Mouse (Mus musculus) embryonic facial prominence, embryonic 14.5 days (tissue): ENCODE results near the gene Tldc2. TPM values are rescaled to one million over a fixed set of nuclear protein-coding genes. Genes with fewer than 3 reads are reported as not detected.
A peak's percentile ranks its signal among the peaks of the same experiment; 100 is the strongest.

Experiments
- ATAC-seq: fragments of 200-750 bp; cut with Nextera tagmentation; 2 replicates; pipeline ENCODE4 v1.8.0; 2017; ENCODE audit warnings: low read depth, moderate number of reproducible peaks, moderate TSS enrichment
- DNase-seq: peaks from one replicate; pipeline ENCODE4 v3.0.0-alpha.2; 2015; ENCODE audit warnings: low spot score
- H3K27ac ChIP-seq: fragments of 300-500 bp; sonication (generic); replicated peaks from 2 replicates; pipeline ENCODE4 v1.5.1; 2014; ENCODE audit warnings: low read depth, mild to moderate bottlenecking, low read length, moderate library complexity
- H3K27me3 ChIP-seq: fragments of 300-500 bp; sonication (generic); replicated peaks from 2 replicates; pipeline ENCODE4 v1.6.1; 2014; ENCODE audit warnings: low read length; ENCODE audit not compliant: control insufficient read depth, insufficient read depth
- H3K36me3 ChIP-seq: fragments of 300-500 bp; sonication (generic); 2 replicates; pipeline ENCODE4 v1.6.1; 2014; ENCODE audit warnings: low read length, mixed read lengths; ENCODE audit not compliant: control insufficient read depth, insufficient read depth
- H3K4me1 ChIP-seq: fragments of 300-500 bp; sonication (generic); 2 replicates; pipeline ENCODE4 v1.6.1; 2014; ENCODE audit warnings: antibody characterized with exemption, low read length; ENCODE audit not compliant: control insufficient read depth, insufficient read depth
- H3K4me2 ChIP-seq: fragments of 300-500 bp; sonication (generic); 2 replicates; pipeline ENCODE4 v1.6.1; 2014; ENCODE audit warnings: low read depth, mild to moderate bottlenecking, low read length, moderate library complexity, mixed read lengths
- H3K4me3 ChIP-seq: fragments of 300-500 bp; sonication (generic); 2 replicates; pipeline ENCODE4 v1.5.1; 2014; ENCODE audit warnings: low read depth, mild to moderate bottlenecking, low read length
- H3K9ac ChIP-seq: fragments of 300-500 bp; sonication (generic); 2 replicates; pipeline ENCODE4 v1.6.1; 2014; ENCODE audit warnings: low read depth, mild to moderate bottlenecking, low read length, moderate library complexity, mixed read lengths
- H3K9me3 ChIP-seq: fragments of 300-500 bp; sonication (generic); 2 replicates; pipeline ENCODE4 v1.6.1; 2016; ENCODE audit warnings: low read length; ENCODE audit not compliant: control insufficient read depth
- WGBS: fragments of 180-500 bp; shearing (Covaris S2); extraction: QIAGEN DNeasy Blood & Tissue Kit; methylation state at CpG from one replicate; pipeline ENCODE4 v1.1.7; 2014; 5-methylcytosine and 5-hydroxymethylcytosine counted together
- polyA plus RNA-seq: library from polyadenylated mRNA; unstranded; fragments of >200 nt; fragmentation: Nextera tagmentation; extraction: Ambion mirVana; gene quantifications from 2 replicates; pipeline ENCODE4 v1.2.1, GENCODE M21; 2014

Gene Tldc2
- polyA plus RNA-seq, 1 experiment from 2014 or later: not detected

GRCm38 (mm10) chr2:157048395-157049181, 38.3 kb upstream of the Tldc2 start:
- 0 out of 2 replicates have a peak, but pooled peaks have one; percentile 27 for ATAC-seq
- Histone ChIP-seq H3K4me2 (no peak overlapping the region), H3K4me3 (no peak overlapping the region), H3K9me3 (no peaks in the 10 kb centered on the region), H3K36me3 (peaks cover 85% of the 10 kb centered on the region), H3K27ac (peak overlapping the region; percentile 49), H3K4me1 (no peaks in the 10 kb centered on the region), H3K27me3 (no peaks in the 10 kb centered on the region), H3K9ac (no peak overlapping the region)
- WGBS: 88% methylated on average over 13 of the region's 13 CpGs
- no peak for DNase-seq

GRCm38 (mm10) chr2:157049831-157050243, 37.0 kb upstream of the Tldc2 start:
- no peak for DNase-seq
- Histone ChIP-seq H3K9me3 (no peaks in the 10 kb centered on the region), H3K27me3 (no peaks in the 10 kb centered on the region), H3K4me1 (peaks cover 5% of the 10 kb centered on the region; the same call in 1 of the 2 replicates), H3K36me3 (peaks cover 86% of the 10 kb centered on the region), H3K4me2 (no peak overlapping the region), H3K4me3 (no peak overlapping the region), H3K9ac (no peak overlapping the region), H3K27ac (no peak overlapping the region; the same call in 1 of the 2 replicates)
- WGBS: 78% methylated on average over 8 of the region's 8 CpGs
- peak; percentile 50; the same call in 1 of the 2 replicates for ATAC-seq

- WGBS: 76% methylated on average over 6 of the region's 8 CpGs
These were observed 34.4 kb upstream of the Tldc2 start for GRCm38 (mm10) chr2:157052448-157052847.

GRCm38 (mm10) chr2:157053124-157053523, 33.7 kb upstream of the Tldc2 start:
- H3K4me1 ChIP-seq: peaks cover 16% of the 10 kb centered on the region
- DNase-seq (no peak), ATAC-seq (no peak)

More at GRCm38 (mm10) chr2:157052448-157052847, 34.4 kb upstream of the Tldc2 start:
- no peak for DNase-seq
- no peaks in the 10 kb centered on the region for H3K9me3 ChIP-seq
- H3K9ac ChIP-seq: no peak overlapping the region
- no peak for ATAC-seq
- peaks cover 80% of the 10 kb centered on the region for H3K36me3 ChIP-seq
- H3K27me3 ChIP-seq: no peaks in the 10 kb centered on the region
- H3K4me3 ChIP-seq: no peak overlapping the region
- peaks cover 14% of the 10 kb centered on the region for H3K4me1 ChIP-seq
- H3K4me2 ChIP-seq: no peak overlapping the region
- H3K27ac ChIP-seq: no peak overlapping the region

GRCm38 (mm10) chr2:157053787-157054186, 33.1 kb upstream of the Tldc2 start:
- WGBS: 73% methylated on average over 4 of the region's 4 CpGs
- Histone ChIP-seq H3K4me3 (no peak overlapping the region), H3K4me2 (no peak overlapping the region), H3K4me1 (peaks cover 21% of the 10 kb centered on the region), H3K27ac (no peak overlapping the region), H3K9me3 (no peaks in the 10 kb centered on the region), H3K36me3 (peaks cover 77% of the 10 kb centered on the region), H3K27me3 (no peaks in the 10 kb centered on the region), H3K9ac (no peak overlapping the region)
- ATAC-seq (no peak), DNase-seq (no peak)

More at GRCm38 (mm10) chr2:157053124-157053523, 33.7 kb upstream of the Tldc2 start:
- H3K9me3 ChIP-seq: no peaks in the 10 kb centered on the region
- H3K4me3 ChIP-seq: no peak overlapping the region
- no peak overlapping the region for H3K9ac ChIP-seq
- no peaks in the 10 kb centered on the region for H3K27me3 ChIP-seq
- WGBS: 95% methylated on average over 5 of the region's 5 CpGs
- no peak overlapping the region for H3K27ac ChIP-seq
- peaks cover 83% of the 10 kb centered on the region for H3K36me3 ChIP-seq
- H3K4me2 ChIP-seq: no peak overlapping the region

- no peak overlapping the region for H3K4me2 ChIP-seq
- no peaks in the 10 kb centered on the region for H3K27me3 ChIP-seq
- H3K4me3 ChIP-seq: no peak overlapping the region
- H3K9ac ChIP-seq: no peak overlapping the region
- H3K4me1 ChIP-seq: peaks cover 25% of the 10 kb centered on the region
- H3K27ac ChIP-seq: peak overlapping the region; percentile 77
- no peak for ATAC-seq
- H3K9me3 ChIP-seq: no peaks in the 10 kb centered on the region
- no peak for DNase-seq
- WGBS: 92% methylated on average over 7 of the region's 8 CpGs
- H3K36me3 ChIP-seq: peaks cover 72% of the 10 kb centered on the region
These were observed 32.6 kb upstream of the Tldc2 start for GRCm38 (mm10) chr2:157054297-157054696.

- Histone ChIP-seq H3K9ac (no peak overlapping the region), H3K27me3 (no peaks in the 10 kb centered on the region), H3K4me1 (peaks cover 28% of the 10 kb centered on the region), H3K36me3 (peaks cover 71% of the 10 kb centered on the region), H3K9me3 (no peaks in the 10 kb centered on the region), H3K4me2 (no peak overlapping the region), H3K27ac (peak overlapping the region; percentile 77), H3K4me3 (no peak overlapping the region)
- 61% methylated on average over 5 of the region's 5 CpGs for WGBS
- DNase-seq: peak; percentile 66
- ATAC-seq: no peak; the same call in 1 of the 2 replicates
These were observed 32.0 kb upstream of the Tldc2 start for GRCm38 (mm10) chr2:157054816-157055215.

GRCm38 (mm10) chr2:157055721-157056120, 31.1 kb upstream of the Tldc2 start:
- ATAC-seq (no peak), DNase-seq (no peak)
- Histone ChIP-seq H3K27ac (peak overlapping the region; percentile 77; the same call in 1 of the 2 replicates), H3K4me1 (peaks cover 28% of the 10 kb centered on the region), H3K4me2 (no peak overlapping the region), H3K36me3 (peaks cover 68% of the 10 kb centered on the region), H3K9me3 (no peaks in the 10 kb centered on the region), H3K27me3 (no peaks in the 10 kb centered on the region), H3K9ac (no peak overlapping the region), H3K4me3 (no peak overlapping the region)
- 92% methylated on average over 6 of the region's 6 CpGs for WGBS
